Mouse (Mus musculus) ES-E14 (cell line): ENCODE data around the gene Slit1.

Experiments used
- CHD2 ChIP-seq: IDR thresholded peaks from 2 replicates; pipeline ENCODE4 v1.6.1; 2014; ENCODE audit warnings: mild to moderate bottlenecking, low read depth, low read length, inconsistent platforms
- HCFC1 ChIP-seq: IDR thresholded peaks from 2 replicates; pipeline ENCODE4 v1.6.1; 2012; ENCODE audit warnings: low read length, inconsistent platforms, borderline replicate concordance; ENCODE audit not compliant: insufficient read depth
- MAFK ChIP-seq: IDR thresholded peaks from 2 replicates; pipeline ENCODE4 v1.6.1; 2014; ENCODE audit warnings: mild to moderate bottlenecking, low read depth, low read length, inconsistent platforms; ENCODE audit not compliant: insufficient read depth
- ZC3H11A ChIP-seq: IDR thresholded peaks from 2 replicates; pipeline ENCODE4 v1.6.1; 2012; ENCODE audit warnings: low read depth, mild to moderate bottlenecking, inconsistent platforms, low read length, borderline replicate concordance

DNA sequence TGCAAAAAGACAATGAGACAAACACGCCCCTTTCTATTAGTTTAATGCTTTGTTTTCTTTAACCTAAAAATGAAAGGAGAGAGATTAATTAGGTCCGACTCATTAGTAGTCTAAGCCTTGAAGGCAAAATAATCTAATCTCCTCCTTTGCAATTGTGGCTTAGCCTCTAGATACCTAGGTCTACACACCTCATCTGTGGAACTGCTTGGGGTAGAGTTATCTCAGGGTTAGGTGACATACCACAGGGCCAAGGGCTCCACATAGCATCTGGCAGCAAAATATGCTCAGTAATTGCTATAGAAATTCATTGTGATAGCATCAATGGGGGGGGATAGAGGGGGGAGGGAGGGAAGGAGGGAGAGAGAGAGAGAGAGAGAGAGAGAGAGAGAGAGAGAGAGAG lies 18.0 kb downstream of the Slit1 start:
- TF ChIP-seq ZC3H11A (no peak), HCFC1 (no peak), MAFK (no peak), CHD2 (no peak)
